Mouse (Mus musculus): Measurements from ENCODE around the gene Tmem258.

GRCm38 (mm10) chr19:10173116-10173718 is 30.6 kb upstream of the Tmem258 start:
- TF ChIP-seq MYC (IDR thresholded peaks at IDR 0.05; ENCODE audit: low read depth, low read length) (0 out of 2 replicates have a peak, but pooled peaks have one; percentile 12), MAZ (IDR thresholded peaks at IDR 0.05; ENCODE audit: low read depth, low read length) (no peak), CTCF (IDR thresholded peaks at IDR 0.05 in 2 of 3, conservative IDR thresholded peaks at IDR 0.05 in 1 of 3; ENCODE audit: control insufficient read depth in 1 of 3, insufficient read depth in 1 of 3, low read depth in 2 of 3, low read length in 3 of 3, poor library complexity in 1 of 3, severe bottlenecking in 1 of 3) (no peak), ELF1 (IDR thresholded peaks at IDR 0.05; ENCODE audit: low read depth, low read length) (no peak), USF1 (IDR thresholded peaks at IDR 0.05; ENCODE audit: low read depth, low read length) (no peak), UBTF (IDR thresholded peaks at IDR 0.05; ENCODE audit: borderline replicate concordance, insufficient read depth, low read depth, low read length) (no peak), E2F4 (IDR thresholded peaks at IDR 0.05; ENCODE audit: borderline replicate concordance, low read depth, low read length) (no peak), GATA1 (IDR thresholded peaks at IDR 0.05; ENCODE audit: low read depth, low read length) (peak; percentile 76)
